Mouse (Mus musculus) liver, embryonic 15.5 days (tissue): ENCODE measurements around the gene Igf1. TPM values are rescaled to one million over a fixed set of nuclear protein-coding genes. Genes with fewer than 3 reads are reported as not detected.

Source experiments
- ATAC-seq: fragments of 200-750 bp; cut with Nextera tagmentation; 2 replicates; pipeline ENCODE4 v1.8.0; 2017; ENCODE audit warnings: moderate number of reproducible peaks, mild to moderate bottlenecking, moderate library complexity; ENCODE audit not compliant: insufficient read depth
- H3K27ac ChIP-seq: fragments of 300-500 bp; sonication (generic); replicated peaks from 2 replicates; pipeline ENCODE4 v1.5.1; 2015; ENCODE audit warnings: mild to moderate bottlenecking, inconsistent platforms
- H3K27me3 ChIP-seq: fragments of 300-500 bp; sonication (generic); 2 replicates; pipeline ENCODE4 v1.6.1; 2015; ENCODE audit warnings: mild to moderate bottlenecking, inconsistent platforms
- H3K36me3 ChIP-seq: fragments of 300-500 bp; sonication (generic); replicated peaks from 2 replicates; pipeline ENCODE4 v1.6.1; 2015; ENCODE audit warnings: moderate library complexity, mild to moderate bottlenecking, inconsistent platforms
- H3K4me1 ChIP-seq: fragments of 300-500 bp; sonication (generic); replicated peaks from 2 replicates; pipeline ENCODE4 v1.6.1; 2015; ENCODE audit warnings: inconsistent platforms
- H3K4me2 ChIP-seq: fragments of 300-500 bp; sonication (generic); 2 replicates; pipeline ENCODE4 v1.6.1; 2015; ENCODE audit warnings: moderate library complexity, mild to moderate bottlenecking, inconsistent platforms
- H3K4me3 ChIP-seq: fragments of 300-500 bp; sonication (generic); replicated peaks from 2 replicates; pipeline ENCODE4 v1.5.1; 2015; ENCODE audit warnings: mild to moderate bottlenecking, inconsistent platforms
- H3K9ac ChIP-seq: fragments of 300-500 bp; sonication (generic); 2 replicates; pipeline ENCODE4 v1.6.1; 2015; ENCODE audit warnings: moderate library complexity, mild to moderate bottlenecking, inconsistent platforms
- H3K9me3 ChIP-seq: fragments of 300-500 bp; sonication (generic); replicated peaks from 2 replicates; pipeline ENCODE4 v1.6.1; 2016; ENCODE audit warnings: inconsistent platforms
- WGBS: fragments of 180-500 bp; shearing (Covaris S2); methylation state at CpG from one replicate; pipeline ENCODE4 v1.1.7; 2015; ENCODE audit warnings: mixed read lengths; ENCODE audit not compliant: insufficient replicate concordance; 5-methylcytosine and 5-hydroxymethylcytosine counted together
- polyA plus RNA-seq: library from polyadenylated mRNA; unstranded; fragments of >200 nt; fragmentation: Nextera tagmentation; extraction: Ambion mirVana; gene quantifications from 2 replicates; pipeline ENCODE4 v1.2.1, GENCODE M21; 2015

Gene Igf1
- polyA plus RNA-seq, 1 experiment from 2014 or later, result 12.5 TPM

DNA sequence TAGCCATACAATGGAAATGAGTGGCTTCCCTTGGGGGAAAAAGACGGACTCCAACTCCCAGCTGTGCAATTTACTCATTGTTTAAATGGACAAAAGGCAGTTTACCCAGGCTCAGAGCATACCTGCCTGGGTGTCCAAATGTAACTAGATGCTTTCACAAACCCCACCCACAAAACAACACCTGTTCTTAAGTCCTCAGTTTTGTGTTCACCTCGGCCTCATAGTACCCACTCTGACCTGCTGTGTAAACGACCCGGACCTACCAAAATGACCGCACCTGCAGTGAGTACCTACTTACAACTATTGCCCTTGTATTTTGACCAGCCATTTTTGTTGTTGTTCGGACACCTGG, 3.0 kb downstream of the Igf1 start:
- Histone ChIP-seq H3K4me1 (0 out of 2 replicates have a peak, but pooled peaks cover 2% of the 10 kb centered on the region), H3K9ac (no peak overlapping the region), H3K27ac (no peak overlapping the region), H3K4me2 (no peak overlapping the region; the same call in 1 of the 2 replicates), H3K4me3 (0 out of 2 replicates have a peak overlapping the region, but pooled peaks have one; percentile 40), H3K36me3 (no peaks in the 10 kb centered on the region), H3K9me3 (no peaks in the 10 kb centered on the region), H3K27me3 (peaks cover 35% of the 10 kb centered on the region)
- WGBS, result 51% methylated on average over 6 of the region's 6 CpGs
- ATAC-seq, result no peak

- 0 out of 2 replicates have a peak, but pooled peaks cover 2% of the 10 kb centered on the region for H3K4me1 ChIP-seq
- ATAC-seq, result no peak
- H3K9ac ChIP-seq, result no peak overlapping the region
- no peaks in the 10 kb centered on the region for H3K9me3 ChIP-seq
- H3K27me3 ChIP-seq, result peaks cover 31% of the 10 kb centered on the region
- H3K4me3 ChIP-seq, result no peak overlapping the region
- H3K27ac ChIP-seq, result no peak overlapping the region
- no peaks in the 10 kb centered on the region for H3K36me3 ChIP-seq
- H3K4me2 ChIP-seq, result no peak overlapping the region
- WGBS, result 44% methylated on average over 7 of the region's 7 CpGs
Measured at GRCm38 (mm10) chr10:87862899-87863298, 4.8 kb downstream of the Igf1 start.

DNA sequence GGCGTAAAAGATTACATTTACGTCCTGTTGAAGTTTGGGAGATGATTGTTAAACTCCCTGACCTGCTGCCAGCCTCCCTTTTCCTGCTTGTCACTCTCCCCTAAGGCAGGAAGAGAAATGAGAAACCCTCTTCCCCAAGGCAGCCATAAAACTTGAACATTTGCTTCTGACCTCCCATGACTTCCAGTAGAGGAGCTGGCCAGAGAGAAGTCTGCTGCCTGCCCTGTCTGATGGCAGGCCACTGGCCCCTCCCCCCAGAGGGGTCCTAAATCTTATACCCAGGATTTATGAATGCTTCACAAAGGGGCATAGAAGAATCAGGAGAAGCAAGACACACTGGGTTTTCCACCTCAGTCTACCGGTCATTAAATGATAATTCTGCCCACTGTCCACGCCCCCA, 5.3 kb downstream of the Igf1 start:
- no peaks in the 10 kb centered on the region for H3K4me1 ChIP-seq
- H3K9me3 ChIP-seq, result no peaks in the 10 kb centered on the region
- no peak overlapping the region for H3K9ac ChIP-seq
- ATAC-seq, result no peak
- H3K27ac ChIP-seq, result no peak overlapping the region
- H3K36me3 ChIP-seq, result no peaks in the 10 kb centered on the region
- no peak overlapping the region for H3K4me2 ChIP-seq
- H3K27me3 ChIP-seq, result peaks cover 27% of the 10 kb centered on the region
- no peak overlapping the region for H3K4me3 ChIP-seq
- WGBS, result 50% methylated on average over 4 of the region's 4 CpGs

- H3K36me3 ChIP-seq, result no peaks in the 10 kb centered on the region
- no peaks in the 10 kb centered on the region for H3K4me1 ChIP-seq
- no peak overlapping the region for H3K27ac ChIP-seq
- peaks cover 6% of the 10 kb centered on the region for H3K27me3 ChIP-seq
- no peak for ATAC-seq
- 84% methylated on average over 9 of the region's 9 CpGs for WGBS
- no peaks in the 10 kb centered on the region for H3K9me3 ChIP-seq
- no peak overlapping the region for H3K4me2 ChIP-seq
- H3K4me3 ChIP-seq, result no peak overlapping the region
- no peak overlapping the region for H3K9ac ChIP-seq
Measured at GRCm38 (mm10) chr10:87865712-87866111, 7.6 kb downstream of the Igf1 start.

GRCm38 (mm10) chr10:87866448-87866847, 8.4 kb downstream of the Igf1 start:
- Histone ChIP-seq H3K4me1 (no peaks in the 10 kb centered on the region), H3K9me3 (no peaks in the 10 kb centered on the region), H3K9ac (no peak overlapping the region), H3K4me2 (no peak overlapping the region), H3K36me3 (no peaks in the 10 kb centered on the region), H3K27me3 (no peaks in the 10 kb centered on the region), H3K27ac (no peak overlapping the region), H3K4me3 (no peak overlapping the region)
- no peak for ATAC-seq
- 55% methylated on average over 8 of the region's 8 CpGs for WGBS

DNA sequence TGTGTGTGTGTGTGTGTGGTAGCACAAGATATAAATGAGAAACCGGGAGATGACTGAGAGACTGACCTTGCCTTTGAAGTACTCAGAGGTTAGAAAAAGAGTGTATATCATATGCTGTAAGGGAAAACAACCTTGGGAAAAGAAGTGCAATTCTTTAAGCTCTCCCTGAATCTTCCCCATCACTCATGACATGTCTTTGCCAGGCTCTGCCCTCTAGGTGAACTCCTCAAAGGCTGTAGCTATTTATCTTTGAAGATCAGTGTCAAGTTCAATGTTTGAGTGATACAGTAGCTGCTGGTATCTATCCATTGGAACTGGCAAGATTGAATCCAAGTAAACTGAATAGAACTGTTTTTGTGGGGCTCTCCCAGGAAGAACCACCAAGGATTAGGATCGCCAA, 9.2 kb downstream of the Igf1 start:
- Histone ChIP-seq H3K4me3 (no peak overlapping the region), H3K36me3 (no peaks in the 10 kb centered on the region), H3K9ac (no peak overlapping the region), H3K4me2 (no peak overlapping the region), H3K9me3 (no peaks in the 10 kb centered on the region), H3K27me3 (no peaks in the 10 kb centered on the region), H3K27ac (no peak overlapping the region), H3K4me1 (no peaks in the 10 kb centered on the region)
- 64% methylated on average over 2 of the region's 2 CpGs for WGBS
- no peak for ATAC-seq

GRCm38 (mm10) chr10:87867631-87868030, 9.6 kb downstream of the Igf1 start:
- WGBS, result 53% methylated on average over 4 of the region's 4 CpGs
- H3K36me3 ChIP-seq, result no peaks in the 10 kb centered on the region
- no peak overlapping the region for H3K27ac ChIP-seq
- no peaks in the 10 kb centered on the region for H3K4me1 ChIP-seq
- H3K4me2 ChIP-seq, result no peak overlapping the region
- H3K9ac ChIP-seq, result no peak overlapping the region
- H3K27me3 ChIP-seq, result no peaks in the 10 kb centered on the region
- H3K4me3 ChIP-seq, result no peak overlapping the region
- H3K9me3 ChIP-seq, result no peaks in the 10 kb centered on the region
- no peak for ATAC-seq

- H3K4me2 ChIP-seq, result no peak overlapping the region
- ATAC-seq, result no peak
- 62% methylated on average over 9 of the region's 9 CpGs for WGBS
- no peak overlapping the region for H3K9ac ChIP-seq
- H3K4me1 ChIP-seq, result no peaks in the 10 kb centered on the region
- no peaks in the 10 kb centered on the region for H3K27me3 ChIP-seq
- no peaks in the 10 kb centered on the region for H3K36me3 ChIP-seq
- H3K9me3 ChIP-seq, result no peaks in the 10 kb centered on the region
- H3K27ac ChIP-seq, result no peak overlapping the region
- no peak overlapping the region for H3K4me3 ChIP-seq
Measured at GRCm38 (mm10) chr10:87868349-87869053, 10.4 kb downstream of the Igf1 start.

DNA sequence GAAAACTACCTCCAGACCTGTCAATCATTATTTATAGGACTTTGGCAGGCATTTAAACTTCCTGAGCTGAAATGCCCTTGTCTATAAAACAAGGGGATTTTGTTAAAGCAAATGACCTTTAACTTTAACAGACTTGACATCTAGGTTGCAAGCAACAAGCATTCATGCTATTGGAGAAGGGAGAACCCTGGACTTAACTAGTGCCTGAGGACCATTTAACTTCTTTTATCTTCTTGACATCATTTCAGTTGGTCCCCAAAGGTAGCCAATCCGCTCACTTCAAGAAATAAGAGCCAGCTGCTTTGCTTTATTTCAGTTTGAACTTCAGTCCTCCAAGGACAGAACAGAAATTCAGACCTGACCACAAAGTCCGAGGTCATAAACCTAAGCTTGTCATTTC, 11.1 kb downstream of the Igf1 start:
- Histone ChIP-seq H3K9me3 (no peaks in the 10 kb centered on the region), H3K4me3 (no peak overlapping the region), H3K27ac (no peak overlapping the region), H3K27me3 (no peaks in the 10 kb centered on the region), H3K9ac (no peak overlapping the region), H3K4me2 (no peak overlapping the region), H3K36me3 (no peaks in the 10 kb centered on the region), H3K4me1 (no peaks in the 10 kb centered on the region)
- ATAC-seq, result no peak
- 45% methylated on average over 2 of the region's 2 CpGs for WGBS

GRCm38 (mm10) chr10:87869691-87870090, 11.6 kb downstream of the Igf1 start:
- WGBS, result 47% methylated on average over 1 of the region's 1 CpGs
- no peaks in the 10 kb centered on the region for H3K9me3 ChIP-seq
- ATAC-seq, result no peak
- no peak overlapping the region for H3K9ac ChIP-seq
- H3K27me3 ChIP-seq, result no peaks in the 10 kb centered on the region
- no peaks in the 10 kb centered on the region for H3K4me1 ChIP-seq
- no peaks in the 10 kb centered on the region for H3K36me3 ChIP-seq
- no peak overlapping the region for H3K27ac ChIP-seq
- no peak overlapping the region for H3K4me3 ChIP-seq
- no peak overlapping the region for H3K4me2 ChIP-seq

GRCm38 (mm10) chr10:87871863-87872647, 14.0 kb downstream of the Igf1 start:
- no peaks in the 10 kb centered on the region for H3K9me3 ChIP-seq
- WGBS, result 50% methylated on average over 8 of the region's 8 CpGs
- H3K27ac ChIP-seq, result no peak overlapping the region
- no peak for ATAC-seq
- no peak overlapping the region for H3K4me2 ChIP-seq
- H3K36me3 ChIP-seq, result no peaks in the 10 kb centered on the region
- H3K4me1 ChIP-seq, result no peaks in the 10 kb centered on the region
- no peak overlapping the region for H3K9ac ChIP-seq
- no peak overlapping the region for H3K4me3 ChIP-seq
- no peaks in the 10 kb centered on the region for H3K27me3 ChIP-seq
